Mouse (Mus musculus) urinary bladder, postnatal 36 days (tissue): ENCODE measurements around the gene Ndufv2.

Experiments
- DNase-seq, 2 experiments: peaks; one replicate each; pipeline ENCODE4 v3.0.0; 2022; ENCODE audit warnings: low spot score in 2 of 2, mixed read lengths in 1 of 2

The Ndufv2 gene

GRCm38 (mm10) chr17:66101380-66102330 is at the start of gene Ndufv2:
Gene Ndufv2, minus strand, starts transcription at chr17:66101559.
- DNase-seq = peak; percentile 81 to 89

GRCm38 (mm10) chr17:66131212-66131611 is 29.9 kb upstream of the Ndufv2 start:
- no peak for DNase-seq

GRCm38 (mm10) chr17:66130371-66130770 is 29.0 kb upstream of the Ndufv2 start:
- no peak for DNase-seq

GRCm38 (mm10) chr17:66125211-66125610 is 23.9 kb upstream of the Ndufv2 start:
- DNase-seq = no peak

- no peak for DNase-seq
These were observed 22.7 kb upstream of the Ndufv2 start for GRCm38 (mm10) chr17:66123816-66124610.

GRCm38 (mm10) chr17:66123066-66123815 is 21.9 kb upstream of the Ndufv2 start, which contains the start of gene Ddx11:
Gene Ddx11, plus strand, starts transcription at chr17:66123520.
- DNase-seq = peak; percentile 92

- DNase-seq = no peak
These were observed 19.3 kb upstream of the Ndufv2 start for GRCm38 (mm10) chr17:66120701-66121100.

- DNase-seq = no peak
These were observed 17.6 kb upstream of the Ndufv2 start for GRCm38 (mm10) chr17:66118991-66119390.

- DNase-seq = no peak
These were observed 10.8 kb upstream of the Ndufv2 start for GRCm38 (mm10) chr17:66112166-66112565.

GRCm38 (mm10) chr17:66111402-66111959 is 10.1 kb upstream of the Ndufv2 start, which contains the start of gene Washc1:
Gene Washc1, plus strand, starts transcription at chr17:66111545.
- DNase-seq = peak; percentile 76 to 89

GRCm38 (mm10) chr17:66110746-66111145 is 9.4 kb upstream of the Ndufv2 start:
- DNase-seq = no peak

GRCm38 (mm10) chr17:66108198-66108597 is 6.8 kb upstream of the Ndufv2 start:
- no peak for DNase-seq

- no peak for DNase-seq
These were observed 6.1 kb upstream of the Ndufv2 start for GRCm38 (mm10) chr17:66107466-66107865.

- peak in 1 of 2 experiments; percentile 54 for DNase-seq
These were observed 5.4 kb upstream of the Ndufv2 start for GRCm38 (mm10) chr17:66106601-66107267.

GRCm38 (mm10) chr17:66104076-66104475 is 2.7 kb upstream of the Ndufv2 start:
- no peak for DNase-seq

- DNase-seq = no peak
These were observed 586 bp downstream of the Ndufv2 start for GRCm38 (mm10) chr17:66100566-66101379.

GRCm38 (mm10) chr17:66092664-66093063 is 8.7 kb downstream of the Ndufv2 start:
- no peak for DNase-seq

- no peak for DNase-seq
These were observed 9.3 kb downstream of the Ndufv2 start for GRCm38 (mm10) chr17:66092065-66092464.

- no peak for DNase-seq
These were observed 10.0 kb downstream of the Ndufv2 start for GRCm38 (mm10) chr17:66091392-66091791.

GRCm38 (mm10) chr17:66090251-66090650 is 11.1 kb downstream of the Ndufv2 start:
- DNase-seq = no peak
